Mouse (Mus musculus) heart, postnatal 14 days (tissue): ENCODE results near the gene Idh3a. TPM values are rescaled to one million over a fixed set of nuclear protein-coding genes. Genes with fewer than 3 reads are reported as not detected.

ENCODE experiments used
- DNase-seq, 2 experiments: peaks; one replicate each; pipeline ENCODE4 v3.0.0; 2021 to 2022
- intact Hi-C: fragments of 180-260 bp; cut with DNase I; formaldehyde crosslinking; loops from one replicate; pipeline ENCODE4 v1.15.1; 2025
- long read RNA-seq, 2 experiments: library from polyadenylated mRNA; stranded (forward); transcript quantifications; one replicate each; pipeline ENCODE4 v2.0.0; 2021
- total RNA-seq, 2 experiments: library from RNA; stranded (reverse); gene quantifications; 2 replicates each; pipeline ENCODE4 v1.2.3; 2021

The Idh3a gene
- total RNA-seq: 100 to 1,000 TPM; 581 to 585 TPM
- long read RNA-seq, experiment 1, transcript Idh3a-203 (8 exons, 1,570 nt): minor isoform, 6 of 2,063 reads
- long read RNA-seq, experiment 1, transcript Idh3a-205 (11 exons, 2,580 nt): major isoform, 1,931 of 2,063 reads
- long read RNA-seq, experiment 1, partial matches to known transcripts: 48 of 2,063 reads
- long read RNA-seq, experiment 1, other reads (novel, unspliced or antisense): 78 of 2,063 reads
- long read RNA-seq, experiment 2, transcript Idh3a-205 (11 exons, 2,580 nt): major isoform, 1,670 of 1,805 reads
- long read RNA-seq, experiment 2, partial matches to known transcripts: 49 of 1,805 reads
- long read RNA-seq, experiment 2, other reads (novel, unspliced or antisense): 84 of 1,805 reads

- peak; percentile 99 for DNase-seq
- intact Hi-C loops: no loop called here
Observed at GRCm38 (mm10) chr9:54586199-54587061, at the start of gene Idh3a. Gene Idh3a, plus strand, starts transcription at chr9:54586334.

GRCm38 (mm10) chr9:54537030-54537429 is 49.1 kb upstream of the Idh3a start:
- no peak for DNase-seq
- intact Hi-C loops: no loop called here

GRCm38 (mm10) chr9:54537480-54537879 is 48.7 kb upstream of the Idh3a start:
- intact Hi-C loops: no loop called here

GRCm38 (mm10) chr9:54538244-54538643 is 47.9 kb upstream of the Idh3a start:
- DNase-seq: no peak
- intact Hi-C loops: no loop called here

More at GRCm38 (mm10) chr9:54537480-54537879, 48.7 kb upstream of the Idh3a start:
- no peak for DNase-seq

GRCm38 (mm10) chr9:54538684-54539083 is 47.5 kb upstream of the Idh3a start, which contains the start of gene Sh2d7:
Gene Sh2d7, plus strand, starts transcription at chr9:54538984.
- no peak for DNase-seq

GRCm38 (mm10) chr9:54540801-54541200 is 45.3 kb upstream of the Idh3a start:
- DNase-seq: no peak
- intact Hi-C loops: no loop called here

More at GRCm38 (mm10) chr9:54538684-54539083, 47.5 kb upstream of the Idh3a start, which contains the start of gene Sh2d7:
- intact Hi-C loops: no loop called here

GRCm38 (mm10) chr9:54544212-54544953 is 41.8 kb upstream of the Idh3a start:
- no peak for DNase-seq
- intact Hi-C loops: no loop called here

- DNase-seq: no peak
- intact Hi-C loops: no loop called here
Observed at GRCm38 (mm10) chr9:54544954-54545315, 41.2 kb upstream of the Idh3a start.

- intact Hi-C loops: loop anchor here (2.0 kb wide), 1 partner anchor 109 kb away; no protein-coding TSS in a partner anchor
- peak; percentile 65 to 70 for DNase-seq
Observed at GRCm38 (mm10) chr9:54547536-54547935, 38.6 kb upstream of the Idh3a start.

- intact Hi-C loops: no loop called here
- DNase-seq: no peak
Observed at GRCm38 (mm10) chr9:54549433-54549832, 36.7 kb upstream of the Idh3a start.

- intact Hi-C loops: no loop called here
- DNase-seq: peak in 1 of 2 experiments; percentile 12
Observed at GRCm38 (mm10) chr9:54552409-54552808, 33.7 kb upstream of the Idh3a start.

GRCm38 (mm10) chr9:54555044-54555443 is 31.1 kb upstream of the Idh3a start:
- no peak for DNase-seq
- intact Hi-C loops: no loop called here

- intact Hi-C loops: no loop called here
- no peak for DNase-seq
Observed at GRCm38 (mm10) chr9:54558731-54559130, 27.4 kb upstream of the Idh3a start.

GRCm38 (mm10) chr9:54559771-54560471 is 26.2 kb upstream of the Idh3a start, which contains the start of gene Cib2:
Gene Cib2, minus strand, starts transcription at chr9:54560218.
- peak; percentile 75 to 81 for DNase-seq
- intact Hi-C loops: loop anchor here (5.0 kb wide), 2 partner anchors 47 to 117 kb away; no protein-coding TSS in a partner anchor

- intact Hi-C loops: loop anchor here (5.0 kb wide), 2 partner anchors 46 to 116 kb away; no protein-coding TSS in a partner anchor
Observed at GRCm38 (mm10) chr9:54560831-54561601, 25.1 kb upstream of the Idh3a start.

GRCm38 (mm10) chr9:54566958-54567357 is 19.2 kb upstream of the Idh3a start:
- DNase-seq: no peak
- intact Hi-C loops: no loop called here

More at GRCm38 (mm10) chr9:54560831-54561601, 25.1 kb upstream of the Idh3a start:
- DNase-seq: no peak

GRCm38 (mm10) chr9:54568732-54569131 is 17.4 kb upstream of the Idh3a start:
- no peak for DNase-seq
- intact Hi-C loops: no loop called here

GRCm38 (mm10) chr9:54571130-54571839 is 14.8 kb upstream of the Idh3a start:
- no peak for DNase-seq
- intact Hi-C loops: no loop called here
